In genomic region chr2:137169176-137169575, GRCm38 (mm10) we compare ENCODE assay signal across 14 mouse cellular contexts.
"Had no signal": no experiment of that assay in that cellular context is flagged by ENCODE, and none has a peak within 500 bp of the region (broad histone marks: within the 10 kb centered on the region; RNA-seq: fewer than 3 reads in every experiment).

No protein-coding gene starts in this region.

- H3K36me3 ChIP-seq: liver, embryonic 15.5 days; midbrain, embryonic 15.5 days; neural tube, embryonic 12.5 days; stomach, embryonic 15.5 days had no signal

- H3K9ac ChIP-seq: liver, embryonic 15.5 days; lung, embryonic 14.5 days; midbrain, embryonic 15.5 days; neural tube, embryonic 12.5 days; stomach, embryonic 15.5 days had no signal

- ATAC-seq: midbrain, embryonic 15.5 days had no signal

- DNase-seq: lung, adult 18-20 months; lung, postnatal 10 days; right cerebral cortex, postnatal 14 days; thymus, adult 18-20 months; thymus, postnatal 14 days; thymus, postnatal 36 days had no signal

- H3K27ac ChIP-seq: liver, embryonic 15.5 days; macrophage; midbrain, embryonic 15.5 days; neural tube, embryonic 12.5 days; stomach, embryonic 15.5 days had no signal

- H3K4me3 ChIP-seq: liver, embryonic 15.5 days; megakaryocyte, embryonic 14.5 days; midbrain, embryonic 15.5 days; neural tube, embryonic 12.5 days; stomach, embryonic 15.5 days had no signal

- H3K4me1 ChIP-seq: liver, embryonic 15.5 days; megakaryocyte, embryonic 14.5 days; midbrain, embryonic 15.5 days; stomach, embryonic 15.5 days had no signal

- H3K27me3 ChIP-seq: liver, embryonic 15.5 days; megakaryocyte, embryonic 14.5 days; midbrain, embryonic 15.5 days; neural tube, embryonic 12.5 days; stomach, embryonic 15.5 days had no signal

- H3K4me2 ChIP-seq: liver, embryonic 15.5 days; lung, embryonic 14.5 days; midbrain, embryonic 11.5 days; midbrain, embryonic 15.5 days; neural tube, embryonic 12.5 days; stomach, embryonic 15.5 days had no signal

- H3K9me3 ChIP-seq: liver, embryonic 15.5 days; midbrain, embryonic 15.5 days; neural tube, embryonic 12.5 days; stomach, embryonic 15.5 days had no signal
